Mouse (Mus musculus) CH12.LX (cell line): ENCODE measurements at regions not wholly inside any gene's neighbourhood (a gene's known extent, or its start where the extent isn't known, plus 50 kb on each side); places are given as distances from the start of the nearest gene placed in this dataset.

ENCODE experiments used
- DNase-seq: peaks from one replicate; pipeline ENCODE4 v3.0.0-alpha.2; 2013; ENCODE audit errors: extremely low read depth
- H3K27ac ChIP-seq: 2 replicates; pipeline ENCODE4 v1.5.1; 2012; ENCODE audit warnings: low read depth, mild to moderate bottlenecking, control low read depth, moderate library complexity; ENCODE audit not compliant: insufficient read depth
- H3K27me3 ChIP-seq: replicated peaks from 2 replicates; pipeline ENCODE3; 2012; ENCODE audit warnings: inconsistent platforms
- H3K36me3 ChIP-seq, 2 experiments: replicated peaks in 1 of 2; 2 replicates each; pipeline versions ENCODE3 to v1.6.1; 2012; ENCODE audit warnings: inconsistent platforms in 1 of 2, low read length in 1 of 2, mild to moderate bottlenecking in 1 of 2, mixed read lengths in 1 of 2, moderate library complexity in 1 of 2; ENCODE audit not compliant: control insufficient read depth in 1 of 2, insufficient read depth in 1 of 2
- H3K4me1 ChIP-seq, 2 experiments: 2 replicates each; pipeline ENCODE4 v1.6.1; 2012; ENCODE audit warnings: inconsistent platforms in 1 of 2, moderate library complexity in 1 of 2; ENCODE audit not compliant: insufficient read depth in 2 of 2, control insufficient read depth in 1 of 2
- H3K4me2 ChIP-seq: 2 replicates; pipeline ENCODE4 v1.6.1; 2012; ENCODE audit warnings: low read depth, mild to moderate bottlenecking, control low read depth; ENCODE audit not compliant: poor library complexity, insufficient read depth, severe bottlenecking
- H3K4me3 ChIP-seq, 3 experiments: fragments of 150-350 bp in 1 of 3; sonication (generic) in 1 of 3; replicated peaks in 1 of 3; 2 replicates each; pipeline versions ENCODE3 to v1.5.1; 2011 to 2012; ENCODE audit warnings: low read depth in 2 of 3, low read length in 2 of 3, mild to moderate bottlenecking in 2 of 3, moderate library complexity in 2 of 3, control low read depth in 1 of 3, improper control_type of control experiment in 1 of 3, inconsistent platforms in 1 of 3, mixed read lengths in 1 of 3; ENCODE audit not compliant: poor library complexity in 1 of 3
- H3K79me2 ChIP-seq: replicated peaks from 2 replicates; pipeline ENCODE4 v1.6.1; 2012; ENCODE audit warnings: mild to moderate bottlenecking, moderate library complexity; ENCODE audit not compliant: control insufficient read depth, poor library complexity, insufficient read depth, severe bottlenecking; ENCODE audit errors: extremely low read depth
- H3K9ac ChIP-seq: 2 replicates; pipeline ENCODE4 v1.6.1; 2012; ENCODE audit warnings: low read depth, mild to moderate bottlenecking, control low read depth, moderate library complexity; ENCODE audit not compliant: insufficient read depth
- H3K9me3 ChIP-seq: replicated peaks from 2 replicates; pipeline ENCODE3; 2012; ENCODE audit warnings: low read length, inconsistent platforms, mixed read lengths
- CHD2 ChIP-seq: IDR thresholded peaks from 2 replicates; pipeline ENCODE4 v1.6.1; 2011; ENCODE audit warnings: low read length, improper control_type of control experiment
- E2F4 ChIP-seq: IDR thresholded peaks from 2 replicates; pipeline ENCODE4 v1.6.1; 2011; ENCODE audit warnings: low read depth, low read length, improper control_type of control experiment; ENCODE audit not compliant: insufficient replicate concordance
- ETS1 ChIP-seq: conservative IDR thresholded peaks from 2 replicates; pipeline ENCODE4 v1.6.1; 2012; ENCODE audit warnings: low read depth, mild to moderate bottlenecking, inconsistent platforms, low read length, improper control_type of control experiment, moderate library complexity
- HCFC1 ChIP-seq: IDR thresholded peaks from 2 replicates; pipeline ENCODE4 v1.6.1; 2012; ENCODE audit warnings: low read depth, mild to moderate bottlenecking, inconsistent platforms, low read length, improper control_type of control experiment
- JUN ChIP-seq: IDR thresholded peaks from 2 replicates; pipeline ENCODE4 v1.6.1; 2011; ENCODE audit warnings: low read depth, mild to moderate bottlenecking, low read length, improper control_type of control experiment, moderate library complexity; ENCODE audit not compliant: insufficient read depth
- JUND ChIP-seq: conservative IDR thresholded peaks from 2 replicates; pipeline ENCODE4 v1.6.1; 2011; ENCODE audit warnings: low read depth, low read length, improper control_type of control experiment
- KAT2A ChIP-seq: IDR thresholded peaks from 2 replicates; pipeline ENCODE4 v1.6.1; 2012; ENCODE audit warnings: low read length, improper control_type of control experiment, inconsistent platforms; ENCODE audit not compliant: insufficient replicate concordance
- MAFK ChIP-seq: IDR thresholded peaks from 2 replicates; pipeline ENCODE4 v1.6.1; 2011; ENCODE audit warnings: low read length, improper control_type of control experiment; ENCODE audit not compliant: insufficient replicate concordance
- MAZ ChIP-seq: IDR thresholded peaks from 2 replicates; pipeline ENCODE4 v1.6.1; 2012; ENCODE audit warnings: low read depth, mild to moderate bottlenecking, inconsistent platforms, low read length, improper control_type of control experiment, moderate library complexity
- POLR2A ChIP-seq: IDR thresholded peaks from 2 replicates; pipeline ENCODE4 v1.6.1; 2011; ENCODE audit warnings: low read depth, mild to moderate bottlenecking, improper control_type of control experiment, low read length
- POLR2AphosphoS2 ChIP-seq: IDR thresholded peaks from 2 replicates; pipeline ENCODE4 v1.6.1; 2011; ENCODE audit warnings: low read depth, low read length, improper control_type of control experiment
- TBP ChIP-seq: conservative IDR thresholded peaks from 2 replicates; pipeline ENCODE4 v1.6.1; 2011; ENCODE audit warnings: low read depth, low read length, improper control_type of control experiment
- TCF12 ChIP-seq: IDR thresholded peaks from 2 replicates; pipeline ENCODE4 v1.6.1; 2014; ENCODE audit warnings: low read depth, mild to moderate bottlenecking, inconsistent platforms, low read length, improper control_type of control experiment
- ZC3H11A ChIP-seq: IDR thresholded peaks from 2 replicates; pipeline ENCODE4 v1.6.1; 2012; ENCODE audit warnings: low read depth, mild to moderate bottlenecking, inconsistent platforms, low read length, improper control_type of control experiment
- ZKSCAN1 ChIP-seq: IDR thresholded peaks from 2 replicates; pipeline ENCODE4 v1.6.1; 2012; ENCODE audit warnings: low read depth, inconsistent platforms, low read length, improper control_type of control experiment, borderline replicate concordance
- ZNF384 ChIP-seq: IDR thresholded peaks from 2 replicates; pipeline ENCODE4 v1.6.1; 2012; ENCODE audit warnings: low read depth, low read length, improper control_type of control experiment, inconsistent platforms
- dilution Hi-C: fragments of 300-500 bp; cut with MboI; formaldehyde crosslinking; loops from 2 replicates; pipeline ENCODE4 v1.14.3; 2020; ENCODE audit warnings: low sequenced_read_pairs; ENCODE audit not compliant: extremely low pct_unique_long_range_greater_than_20kb, extremely low pct_ligation_motif_present
- in situ Hi-C: fragments of 300-500 bp; cut with MboI; formaldehyde crosslinking; loops from 3 replicates; pipeline ENCODE4 v1.14.3; 2019; ENCODE audit warnings: low sequenced_read_pairs, low pct_ligation_motif_present, low pct_unique_long_range_greater_than_20kb, mixed read lengths

DNA sequence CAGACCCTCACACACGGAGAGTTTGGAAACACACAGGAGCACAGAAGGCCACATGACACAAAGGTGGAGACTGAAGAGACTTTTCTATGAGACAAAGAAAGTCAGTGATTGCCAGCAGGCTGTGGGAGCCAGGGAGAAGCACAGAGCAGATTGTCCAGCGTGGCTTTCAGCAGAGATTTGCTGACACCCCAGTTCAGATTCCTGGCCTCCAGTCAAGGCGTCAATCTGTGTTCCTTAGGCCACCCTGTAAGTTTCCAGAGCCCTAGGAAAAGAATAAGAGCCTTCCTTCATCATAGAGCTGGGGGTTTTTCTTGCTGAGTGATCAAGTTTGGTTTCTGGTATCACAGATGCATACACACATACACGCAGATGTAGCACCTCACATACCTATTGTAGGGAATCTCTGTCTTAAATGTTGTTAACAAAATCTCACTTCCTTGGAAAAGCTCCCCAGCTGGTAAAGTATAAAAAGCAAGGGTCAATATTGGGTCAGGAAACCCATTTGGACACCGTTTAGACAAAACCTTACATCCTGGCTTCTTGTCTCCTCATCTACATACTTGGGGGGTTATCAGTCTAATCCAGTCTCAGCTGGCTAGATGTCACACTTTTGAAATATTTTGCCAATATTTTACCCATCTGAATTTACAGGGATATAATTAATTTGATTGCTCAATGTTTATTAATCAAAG, 58.9 kb downstream of the 3110018I06Rik start:
- Histone ChIP-seq H3K27ac (no peak overlapping the region), H3K27me3 (no peaks in the 10 kb centered on the region), H3K4me2 (no peak overlapping the region)
- TF ChIP-seq MAFK (no peak), ZNF384 (no peak), HCFC1 (no peak), ETS1 (no peak), ZKSCAN1 (no peak), MAZ (no peak), JUN (no peak), TBP (no peak), POLR2A (no peak), ZC3H11A (no peak), JUND (no peak), TCF12 (no peak), POLR2AphosphoS2 (no peak), E2F4 (no peak), CHD2 (no peak)
- TF ChIP-seq, all 38 proteins: peak for 0
- H3K9me3 ChIP-seq = peaks cover 73% of the 10 kb centered on the region
- no peaks in the 10 kb centered on the region for H3K79me2 ChIP-seq
- no peaks in the 10 kb centered on the region for H3K4me1 ChIP-seq
- H3K9ac ChIP-seq = no peak overlapping the region
- DNase-seq = no peak
- H3K36me3 ChIP-seq = no peaks in the 10 kb centered on the region
- in situ Hi-C loops (no loop called here), dilution Hi-C loops (no loop called here)
- no peak overlapping the region for H3K4me3 ChIP-seq

DNA sequence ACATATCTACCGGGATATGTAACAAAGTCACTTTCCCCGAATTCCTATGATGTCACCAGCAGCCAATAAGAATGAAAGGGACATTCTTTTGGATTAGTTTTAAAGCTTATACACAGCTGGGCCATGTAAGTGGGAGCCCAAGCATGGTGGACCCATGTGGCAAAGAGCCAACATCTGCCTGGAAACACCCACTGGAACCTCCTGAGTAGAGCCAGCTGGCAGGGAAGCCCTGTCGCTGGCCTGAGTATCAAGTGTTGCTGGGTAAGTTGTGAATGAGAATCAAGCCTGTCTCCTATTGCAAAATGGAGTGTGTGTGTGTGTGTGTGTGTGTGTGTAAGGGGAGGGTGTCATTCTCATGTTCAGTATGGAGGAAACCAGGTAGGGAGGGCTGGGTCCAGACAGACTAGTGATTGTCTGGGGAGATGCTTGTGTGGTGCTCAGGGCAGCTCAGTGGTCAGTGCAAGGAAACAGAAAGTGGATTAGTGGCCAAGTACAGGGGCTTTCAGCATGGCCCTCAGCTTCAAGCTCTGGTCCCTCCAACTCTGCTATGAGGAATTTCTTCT, 59.5 kb downstream of the 3110018I06Rik start:
- Histone ChIP-seq H3K4me3 (no peak overlapping the region), H3K79me2 (no peaks in the 10 kb centered on the region), H3K27ac (no peak overlapping the region), H3K4me2 (no peak overlapping the region), H3K9me3 (peaks cover 79% of the 10 kb centered on the region), H3K9ac (no peak overlapping the region), H3K27me3 (no peaks in the 10 kb centered on the region), H3K4me1 (no peaks in the 10 kb centered on the region), H3K36me3 (no peaks in the 10 kb centered on the region)
- dilution Hi-C loops = no loop called here
- no peak for DNase-seq
- no peak for TF ChIP-seq JUN
- no peak for TF ChIP-seq KAT2A
- in situ Hi-C loops = no loop called here
